Mouse (Mus musculus) thymus, adult 2 months (tissue): Measurements from ENCODE around the gene Tmc3.

Source experiments
- CTCF ChIP-seq: fragments of 200-500 bp; IDR thresholded peaks from 2 replicates; pipeline ENCODE4 v1.5.1; 2012; ENCODE audit warnings: mild to moderate bottlenecking, control low read depth, low read length, moderate library complexity, borderline replicate concordance; ENCODE audit not compliant: control insufficient read depth, poor library complexity, insufficient read depth; ENCODE audit errors: extremely low read depth
- POLR2A ChIP-seq: fragments of 200-500 bp; IDR thresholded peaks from 2 replicates; pipeline ENCODE4 v1.6.1; 2012; ENCODE audit warnings: mild to moderate bottlenecking, low read length, control low read depth, moderate library complexity; ENCODE audit not compliant: control insufficient read depth, poor library complexity, insufficient read depth; ENCODE audit errors: extremely low read depth

GRCm38 (mm10) chr7:83636425-83636824, 51.7 kb downstream of the Tmc3 start:
- no peak for TF ChIP-seq POLR2A
- TF ChIP-seq CTCF = no peak
